Mouse (Mus musculus) brown adipose tissue, adult 24 weeks (tissue): ENCODE results near the gene Tmem256. TPM values are rescaled to one million over a fixed set of nuclear protein-coding genes. Genes with fewer than 3 reads are reported as not detected.
A peak's percentile ranks its signal among the peaks of the same experiment; 100 is the strongest.

ENCODE experiments used
- H3K27ac ChIP-seq: fragments of 200-500 bp; replicated peaks from 2 replicates; pipeline ENCODE4 v1.5.1; 2012; ENCODE audit warnings: low read depth, mild to moderate bottlenecking, low read length
- H3K4me1 ChIP-seq: fragments of 200-500 bp; 2 replicates; pipeline ENCODE4 v1.6.1; 2012; ENCODE audit warnings: low read length, mixed read lengths; ENCODE audit not compliant: control insufficient read depth, insufficient read depth, insufficient read length
- H3K4me3 ChIP-seq: fragments of 200-500 bp; 2 replicates; pipeline ENCODE4 v1.5.1; 2012; ENCODE audit warnings: low read depth, mild to moderate bottlenecking, low read length, moderate library complexity; ENCODE audit not compliant: insufficient read depth
- polyA plus RNA-seq: library from polyadenylated mRNA; stranded (reverse); fragments of >200 nt; gene quantifications from 2 replicates; pipeline ENCODE4 v1.2.4, GENCODE M21; 2012; ENCODE audit not compliant: missing spikeins, insufficient read depth, insufficient read length

Tmem256 gene
- polyA plus RNA-seq, 1 experiment = 248 TPM

GRCm38 (mm10) chr11:69803786-69804651 is 34.3 kb upstream of the Tmem256 start:
- peak overlapping the region; percentile 93 for H3K4me3 ChIP-seq
- no peak overlapping the region for H3K27ac ChIP-seq
- H3K4me1 ChIP-seq = peaks cover 9% of the 10 kb centered on the region

- Histone ChIP-seq H3K4me1 (peaks cover 9% of the 10 kb centered on the region), H3K27ac (no peak overlapping the region), H3K4me3 (peak overlapping the region; percentile 93)
These were observed 33.7 kb upstream of the Tmem256 start for GRCm38 (mm10) chr11:69804652-69804940.

GRCm38 (mm10) chr11:69804972-69805909 is 33.1 kb upstream of the Tmem256 start, which contains the start of gene Tmem102:
TSS of gene Tmem102 (minus strand) at chr11:69805624.
- Histone ChIP-seq H3K4me1 (peaks cover 9% of the 10 kb centered on the region), H3K27ac (no peak within 1 kb of the TSS), H3K4me3 (peak within 1 kb of the TSS; percentile 93)

- Histone ChIP-seq H3K4me3 (no peak overlapping the region), H3K4me1 (peaks cover 6% of the 10 kb centered on the region), H3K27ac (no peak overlapping the region)
These were observed 31.9 kb upstream of the Tmem256 start for GRCm38 (mm10) chr11:69806378-69806777.

- H3K27ac ChIP-seq = no peak overlapping the region
- H3K4me3 ChIP-seq = no peak overlapping the region
- H3K4me1 ChIP-seq = no peaks in the 10 kb centered on the region
These were observed 30.7 kb upstream of the Tmem256 start for GRCm38 (mm10) chr11:69807641-69808040.

- Histone ChIP-seq H3K4me3 (no peak overlapping the region), H3K4me1 (no peaks in the 10 kb centered on the region), H3K27ac (no peak overlapping the region)
These were observed 28.0 kb upstream of the Tmem256 start for GRCm38 (mm10) chr11:69810280-69810679.

GRCm38 (mm10) chr11:69815155-69815554 is 23.2 kb upstream of the Tmem256 start, which contains the start of gene Gm39566:
TSS of gene Gm39566 (minus strand) at chr11:69815298.
- Histone ChIP-seq H3K27ac (no peak within 1 kb of the TSS), H3K4me1 (no peaks in the 10 kb centered on the region), H3K4me3 (no peak within 1 kb of the TSS)

- Histone ChIP-seq H3K4me1 (no peaks in the 10 kb centered on the region), H3K27ac (no peak overlapping the region), H3K4me3 (no peak overlapping the region)
These were observed 21.8 kb upstream of the Tmem256 start for GRCm38 (mm10) chr11:69816520-69816919.

GRCm38 (mm10) chr11:69818365-69818764 is 19.9 kb upstream of the Tmem256 start, which contains the start of gene Spem2:
TSS of gene Spem2 (minus strand) at chr11:69818465.
- no peaks in the 10 kb centered on the region for H3K4me1 ChIP-seq
- no peak within 1 kb of the TSS for H3K27ac ChIP-seq
- no peak within 1 kb of the TSS for H3K4me3 ChIP-seq

GRCm38 (mm10) chr11:69818871-69819270 is 19.4 kb upstream of the Tmem256 start:
- H3K4me1 ChIP-seq = no peaks in the 10 kb centered on the region
- H3K4me3 ChIP-seq = no peak overlapping the region
- H3K27ac ChIP-seq = no peak overlapping the region

GRCm38 (mm10) chr11:69822080-69822479 is 16.2 kb upstream of the Tmem256 start, which contains the start of gene Spem1:
TSS of gene Spem1 (minus strand) at chr11:69822180.
- H3K4me1 ChIP-seq = no peaks in the 10 kb centered on the region
- H3K27ac ChIP-seq = no peak within 1 kb of the TSS
- no peak within 1 kb of the TSS for H3K4me3 ChIP-seq

GRCm38 (mm10) chr11:69823456-69823855 is 14.9 kb upstream of the Tmem256 start:
- no peak overlapping the region for H3K27ac ChIP-seq
- H3K4me1 ChIP-seq = no peaks in the 10 kb centered on the region
- no peak overlapping the region for H3K4me3 ChIP-seq

- Histone ChIP-seq H3K4me3 (no peak overlapping the region), H3K27ac (no peak overlapping the region), H3K4me1 (no peaks in the 10 kb centered on the region)
These were observed 9.5 kb upstream of the Tmem256 start for GRCm38 (mm10) chr11:69828832-69829231.

- Histone ChIP-seq H3K4me1 (no peaks in the 10 kb centered on the region), H3K27ac (no peak overlapping the region), H3K4me3 (no peak overlapping the region)
These were observed 4.8 kb upstream of the Tmem256 start for GRCm38 (mm10) chr11:69833554-69833953.

GRCm38 (mm10) chr11:69834001-69834549 is 4.2 kb upstream of the Tmem256 start:
- H3K4me3 ChIP-seq = no peak overlapping the region
- H3K4me1 ChIP-seq = no peaks in the 10 kb centered on the region
- H3K27ac ChIP-seq = no peak overlapping the region
